Mouse (Mus musculus): ENCODE measurements around the gene Miox. TPM values are rescaled to one million over a fixed set of nuclear protein-coding genes. Genes with fewer than 3 reads are reported as not detected.
A peak's percentile ranks its signal among the peaks of the same experiment; 100 is the strongest.

The Miox gene
- polyA plus RNA-seq, 1 experiment from 2014 or later = 119 TPM

GRCm38 (mm10) chr15:89354455-89354854 is 20.3 kb downstream of the Miox start:
- 62% methylated on average over 7 of the region's 7 CpGs for WGBS
- Histone ChIP-seq H3K36me3 (ENCODE audit: insufficient read depth, low read length) (peaks cover 31% of the 10 kb centered on the region), H3K4me2 (ENCODE audit: low read length) (peak overlapping the region; percentile 74), H3K9ac (ENCODE audit: low read depth, low read length) (peak overlapping the region; percentile 81), H3K4me3 (replicated peaks; ENCODE audit: low read depth, low read length) (peak overlapping the region; percentile 75), H3K27ac (no peak overlapping the region), H3K27me3 (ENCODE audit: insufficient read depth, low read length) (no peaks in the 10 kb centered on the region), H3K4me1 (replicated peaks; ENCODE audit: insufficient read depth, low read length) (no peaks in the 10 kb centered on the region; the same call in 1 of the 2 replicates), H3K9me3 (replicated peaks; ENCODE audit: low read length) (no peaks in the 10 kb centered on the region)
- DNase-seq (ENCODE audit: low spot score) = no peak
- no peak for TF ChIP-seq CTCF (IDR thresholded peaks at IDR 0.05; ENCODE audit: low read depth)
- 0 out of 2 replicates have a peak, but pooled peaks have one; percentile 0 for ATAC-seq (replicated peaks; ENCODE audit: low FRiP score, low read depth)

DNA sequence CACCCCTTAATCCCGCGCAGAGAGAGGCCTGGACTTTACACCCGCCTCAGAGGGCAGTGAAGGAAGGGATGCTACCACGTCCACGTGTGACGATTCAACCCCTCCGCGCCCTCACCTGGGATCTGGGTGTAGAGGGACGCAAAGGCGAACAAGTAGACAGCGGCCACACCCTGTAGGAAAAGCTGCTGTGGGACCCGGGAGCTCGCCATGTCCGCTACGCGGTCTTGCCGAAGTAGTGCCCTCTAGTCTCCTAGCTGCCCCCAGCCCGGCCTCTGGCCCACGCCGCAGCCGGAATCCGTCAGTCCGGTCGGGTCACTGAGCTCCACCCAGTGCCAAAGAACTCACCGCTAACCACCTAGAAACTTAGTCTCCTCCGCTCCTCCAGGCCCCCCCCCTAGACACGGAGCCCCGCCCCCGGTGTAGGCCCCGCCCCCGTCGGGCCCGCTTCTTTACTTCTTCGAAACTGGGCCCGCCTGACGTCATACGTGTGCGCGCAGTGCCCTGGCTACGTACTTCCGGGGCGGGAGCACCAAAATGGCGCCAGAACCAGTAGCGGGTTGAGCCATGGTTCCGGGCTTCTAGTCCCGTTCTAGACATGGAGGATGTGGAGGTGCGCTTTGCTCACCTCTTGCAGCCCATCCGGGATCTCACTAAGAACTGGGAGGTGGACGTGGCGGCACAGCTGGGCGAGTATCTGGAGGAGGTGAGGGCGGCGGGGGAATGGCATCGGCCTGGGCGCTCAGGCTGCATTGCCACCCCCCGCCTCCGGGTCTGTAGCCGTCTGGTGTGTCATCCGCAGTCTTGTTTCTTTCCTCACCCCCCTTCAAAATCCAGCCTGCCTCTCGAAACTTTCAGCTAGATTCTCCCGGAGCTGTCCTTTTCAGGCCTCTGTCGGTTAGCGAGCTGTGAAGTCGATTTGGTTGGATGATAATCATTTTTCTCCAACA is 21.3 kb downstream of the Miox start, which contains the start of the genes Lmf2 and Ncaph2:
Gene Lmf2 (minus strand): TSS at position 419 of the 947 bp plus-strand sequence.
Gene Ncaph2 (plus strand): TSS at position 479 of the 947 bp plus-strand sequence.
- H3K36me3 ChIP-seq (ENCODE audit: insufficient read depth, low read length) = peaks cover 31% of the 10 kb centered on the region
- WGBS = under 1% methylated on average over 64 of the region's 64 CpGs
- peak within 1 kb of the TSS; percentile 81 for H3K9ac ChIP-seq (ENCODE audit: low read depth, low read length)
- no peaks in the 10 kb centered on the region; the same call in 1 of the 2 replicates for H3K4me1 ChIP-seq (replicated peaks; ENCODE audit: insufficient read depth, low read length)
- ATAC-seq (replicated peaks; ENCODE audit: low FRiP score, low read depth) (peak; percentile 88), DNase-seq (ENCODE audit: low spot score) (peak; percentile 97)
- no peak for TF ChIP-seq CTCF (IDR thresholded peaks at IDR 0.05; ENCODE audit: low read depth)
- H3K4me3 ChIP-seq (replicated peaks; ENCODE audit: low read depth, low read length) = peak within 1 kb of the TSS; percentile 75
- peak within 1 kb of the TSS; percentile 87 for H3K27ac ChIP-seq
- peak within 1 kb of the TSS; percentile 80 for H3K4me2 ChIP-seq (ENCODE audit: low read length)
- no peaks in the 10 kb centered on the region for H3K27me3 ChIP-seq (ENCODE audit: insufficient read depth, low read length)
- H3K9me3 ChIP-seq (replicated peaks; ENCODE audit: low read length) = no peaks in the 10 kb centered on the region

- under 1% methylated on average over 15 of the region's 15 CpGs for WGBS
- Histone ChIP-seq H3K4me1 (replicated peaks; ENCODE audit: insufficient read depth, low read length) (no peaks in the 10 kb centered on the region; the same call in 1 of the 2 replicates), H3K27me3 (ENCODE audit: insufficient read depth, low read length) (no peaks in the 10 kb centered on the region), H3K4me2 (ENCODE audit: low read length) (peak overlapping the region; percentile 80), H3K9ac (ENCODE audit: low read depth, low read length) (peak overlapping the region; percentile 81), H3K27ac (peak overlapping the region; percentile 87), H3K36me3 (ENCODE audit: insufficient read depth, low read length) (peaks cover 30% of the 10 kb centered on the region), H3K4me3 (replicated peaks; ENCODE audit: low read depth, low read length) (peak overlapping the region; percentile 75), H3K9me3 (replicated peaks; ENCODE audit: low read length) (no peaks in the 10 kb centered on the region)
- DNase-seq (ENCODE audit: low spot score) (peak; percentile 98), ATAC-seq (replicated peaks; ENCODE audit: low FRiP score, low read depth) (peak; percentile 68)
- no peak for TF ChIP-seq CTCF (IDR thresholded peaks at IDR 0.05; ENCODE audit: low read depth)
Measured at GRCm38 (mm10) chr15:89356372-89356771, 22.2 kb downstream of the Miox start.

DNA sequence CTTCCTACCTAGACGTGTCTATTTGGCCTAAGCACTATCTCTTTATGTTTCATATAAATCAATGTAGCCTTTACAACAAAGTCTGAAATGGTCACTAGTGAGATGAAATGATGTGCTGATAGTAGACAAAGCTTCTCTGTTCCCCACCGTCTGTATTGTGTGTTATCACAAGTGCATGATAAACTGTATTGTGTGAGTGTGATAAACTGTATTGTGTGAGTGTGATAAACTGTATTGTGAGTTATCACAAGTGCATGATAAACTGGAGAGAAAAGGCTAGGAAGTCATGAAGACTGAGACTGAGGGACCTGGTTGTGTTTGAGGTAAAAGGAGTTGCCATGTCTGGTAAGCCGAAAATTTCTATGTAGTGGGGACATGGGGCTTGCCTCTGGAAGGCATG is 24.6 kb downstream of the Miox start:
- 82% methylated on average over 3 of the region's 3 CpGs for WGBS
- no peaks in the 10 kb centered on the region for H3K27me3 ChIP-seq (ENCODE audit: insufficient read depth, low read length)

DNA sequence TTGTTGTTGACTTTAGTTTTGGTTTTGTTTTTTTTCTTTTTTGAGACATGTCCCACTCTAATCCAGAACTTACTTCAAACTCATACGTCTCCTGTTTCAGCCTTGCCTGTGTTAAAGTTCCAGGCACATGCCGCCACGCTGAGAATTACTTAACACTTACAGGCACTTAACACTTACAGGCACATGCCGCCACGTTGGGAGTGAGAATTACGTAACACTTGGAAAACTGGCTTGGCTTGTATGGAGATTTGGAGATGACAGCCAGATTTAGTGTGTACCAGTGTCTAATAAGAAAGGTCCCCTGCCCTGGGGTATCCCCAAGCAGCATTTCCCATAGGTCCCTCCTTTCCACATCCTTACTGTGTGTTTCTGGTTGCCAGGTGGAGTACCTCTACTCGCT is 28.9 kb downstream of the Miox start:
- no peak for ATAC-seq (replicated peaks; ENCODE audit: low FRiP score, low read depth)
- 87% methylated on average over 7 of the region's 7 CpGs for WGBS
- H3K36me3 ChIP-seq (ENCODE audit: insufficient read depth, low read length) = peaks cover 58% of the 10 kb centered on the region

More for the DNA sequence above, 24.6 kb downstream of the Miox start:
- no peak for TF ChIP-seq CTCF (IDR thresholded peaks at IDR 0.05; ENCODE audit: low read depth)
- Histone ChIP-seq H3K27ac (no peak overlapping the region), H3K36me3 (ENCODE audit: insufficient read depth, low read length) (peaks cover 21% of the 10 kb centered on the region; the same call in 1 of the 2 replicates), H3K4me3 (replicated peaks; ENCODE audit: low read depth, low read length) (no peak overlapping the region), H3K4me2 (ENCODE audit: low read length) (no peak overlapping the region), H3K9ac (ENCODE audit: low read depth, low read length) (no peak overlapping the region), H3K9me3 (replicated peaks; ENCODE audit: low read length) (no peaks in the 10 kb centered on the region), H3K4me1 (replicated peaks; ENCODE audit: insufficient read depth, low read length) (no peaks in the 10 kb centered on the region; the same call in 1 of the 2 replicates)
- no peak for ATAC-seq (replicated peaks; ENCODE audit: low FRiP score, low read depth)
- DNase-seq (ENCODE audit: low spot score) = no peak

DNA sequence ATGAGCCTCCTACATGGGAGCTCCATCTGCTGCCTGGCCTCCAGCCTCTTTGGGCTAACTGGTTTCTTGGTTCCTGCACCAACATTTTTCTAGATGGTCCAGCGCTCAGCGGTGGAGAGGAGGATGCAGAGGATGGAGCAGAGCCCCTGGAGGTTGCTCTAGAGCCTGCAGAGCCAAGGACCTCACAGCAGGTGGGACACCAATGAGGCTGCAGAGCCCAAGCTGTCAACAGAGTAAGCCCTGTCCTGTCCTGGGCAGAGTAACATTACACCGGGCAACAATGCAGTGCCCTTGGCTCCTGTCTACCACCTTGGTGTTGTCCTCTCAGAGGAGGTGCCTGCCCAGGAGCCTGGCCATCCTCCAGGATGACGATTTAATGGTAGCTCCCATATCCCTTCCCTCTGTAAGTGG is 30.9 kb downstream of the Miox start:
- Histone ChIP-seq H3K27ac (no peak overlapping the region), H3K4me3 (replicated peaks; ENCODE audit: low read depth, low read length) (no peak overlapping the region), H3K4me2 (ENCODE audit: low read length) (no peak overlapping the region), H3K36me3 (ENCODE audit: insufficient read depth, low read length) (peaks cover 78% of the 10 kb centered on the region), H3K27me3 (ENCODE audit: insufficient read depth, low read length) (no peaks in the 10 kb centered on the region), H3K4me1 (replicated peaks; ENCODE audit: insufficient read depth, low read length) (no peaks in the 10 kb centered on the region), H3K9me3 (replicated peaks; ENCODE audit: low read length) (no peaks in the 10 kb centered on the region), H3K9ac (ENCODE audit: low read depth, low read length) (no peak overlapping the region)
- TF ChIP-seq CTCF (IDR thresholded peaks at IDR 0.05; ENCODE audit: low read depth) = no peak
- 93% methylated on average over 4 of the region's 4 CpGs for whole genome bisulfite sequencing
- DNase-seq (ENCODE audit: low spot score) (no peak), ATAC-seq (replicated peaks; ENCODE audit: low FRiP score, low read depth) (no peak)

More for the DNA sequence above, 28.9 kb downstream of the Miox start:
- H3K4me1 ChIP-seq (replicated peaks; ENCODE audit: insufficient read depth, low read length) = no peaks in the 10 kb centered on the region
- no peak overlapping the region for H3K27ac ChIP-seq
- DNase-seq (ENCODE audit: low spot score) = no peak
- no peak overlapping the region for H3K4me2 ChIP-seq (ENCODE audit: low read length)
- no peak for TF ChIP-seq CTCF (IDR thresholded peaks at IDR 0.05; ENCODE audit: low read depth)
- H3K27me3 ChIP-seq (ENCODE audit: insufficient read depth, low read length) = no peaks in the 10 kb centered on the region
- no peak overlapping the region for H3K9ac ChIP-seq (ENCODE audit: low read depth, low read length)
- no peak overlapping the region for H3K4me3 ChIP-seq (replicated peaks; ENCODE audit: low read depth, low read length)
- no peaks in the 10 kb centered on the region for H3K9me3 ChIP-seq (replicated peaks; ENCODE audit: low read length)

Measured in kidney, postnatal 0 days (tissue).